Mouse (Mus musculus): ENCODE results near the gene Adgre4. TPM values are rescaled to one million over a fixed set of nuclear protein-coding genes. Genes with fewer than 3 reads are reported as not detected.
"Not testable (repeated sequence)": the region's sequence is repeated elsewhere in the genome, so short reads cannot be mapped to it uniquely, and the experiment has no call there.

Gene Adgre4
- polyA plus RNA-seq, 1 experiment from 2014 or later: 2.2 TPM

DNA sequence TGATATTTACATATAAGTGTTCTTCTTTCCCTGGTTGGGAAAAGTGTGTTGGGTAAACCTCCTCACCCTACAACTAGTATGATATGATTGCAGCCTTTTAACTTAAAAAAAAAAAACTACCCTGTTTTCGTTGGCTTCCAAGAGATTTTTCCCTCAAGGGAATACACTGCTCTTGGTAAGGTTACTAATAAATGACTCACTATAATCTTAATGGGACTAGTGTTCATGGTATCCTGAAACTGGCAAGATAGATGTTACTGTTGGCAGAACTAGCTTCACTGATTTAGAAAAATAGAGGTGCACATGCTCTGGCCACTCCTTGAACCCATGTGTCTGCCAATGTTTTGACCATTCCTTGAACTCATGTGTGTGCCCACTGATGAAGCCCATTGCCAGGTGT, 71.8 kb downstream of the Adgre4 start:
- H3K9me3 ChIP-seq (replicated peaks): no peaks in the 10 kb centered on the region
- no peaks in the 10 kb centered on the region for H3K4me1 ChIP-seq (replicated peaks)
- H3K4me3 ChIP-seq (replicated peaks): no peak overlapping the region
- no peaks in the 10 kb centered on the region for H3K27me3 ChIP-seq
- no peak overlapping the region for H3K9ac ChIP-seq
- no peak overlapping the region for H3K27ac ChIP-seq (replicated peaks)
- no peaks in the 10 kb centered on the region for H3K36me3 ChIP-seq (replicated peaks)
- no peak overlapping the region for H3K4me2 ChIP-seq
- WGBS (ENCODE audit: insufficient replicate concordance): 36% methylated on average over 1 of the region's 1 CpGs
- no peak for ATAC-seq (ENCODE audit: insufficient read depth)

DNA sequence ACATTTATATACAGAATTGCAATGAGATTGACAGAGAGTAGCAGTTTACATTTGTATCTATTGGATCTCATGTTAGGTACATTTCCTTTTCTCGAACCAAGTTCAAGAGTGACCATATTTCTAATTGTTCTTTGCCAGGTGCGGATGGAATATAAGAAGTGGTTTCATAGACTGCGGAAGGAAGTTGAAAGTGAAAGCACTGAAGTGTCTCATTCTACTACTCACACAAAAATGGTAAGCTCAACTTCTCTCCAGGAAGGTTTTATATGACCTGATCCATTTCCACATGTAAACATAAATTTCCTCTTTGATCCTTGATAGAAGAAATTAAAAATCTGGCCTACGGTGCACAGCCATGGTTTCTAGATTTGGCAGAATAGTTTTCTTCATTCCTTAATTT, 93.3 kb downstream of the Adgre4 start:
- no peak for ATAC-seq (ENCODE audit: insufficient read depth)
- Histone ChIP-seq H3K27me3 (no peaks in the 10 kb centered on the region), H3K4me3 (replicated peaks) (no peak overlapping the region), H3K27ac (replicated peaks) (no peak overlapping the region), H3K36me3 (replicated peaks) (no peaks in the 10 kb centered on the region), H3K9me3 (replicated peaks) (no peaks in the 10 kb centered on the region), H3K4me2 (no peak overlapping the region), H3K9ac (no peak overlapping the region), H3K4me1 (replicated peaks) (no peaks in the 10 kb centered on the region)
- 68% methylated on average over 4 of the region's 4 CpGs for WGBS (ENCODE audit: insufficient replicate concordance)

DNA sequence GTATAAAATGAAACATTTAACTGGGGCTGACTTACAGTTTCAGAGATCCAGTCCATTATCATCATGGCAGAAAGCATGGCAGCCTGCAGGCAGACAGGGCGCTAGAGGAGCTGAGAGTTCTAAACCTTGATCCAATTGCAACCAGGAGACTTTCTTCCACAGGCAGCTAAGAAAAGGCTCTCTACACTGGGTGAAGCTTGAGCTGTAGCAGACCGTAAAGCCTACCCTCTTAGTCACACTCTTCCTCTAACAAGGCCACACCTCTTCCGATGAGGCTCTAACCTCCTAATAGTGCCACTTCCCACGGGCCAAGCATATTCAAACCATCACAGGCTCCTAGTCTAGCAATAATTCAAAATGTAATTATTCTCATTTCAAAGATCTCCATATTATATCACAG, 127.4 kb downstream of the Adgre4 start:
- no peak overlapping the region for H3K4me2 ChIP-seq

DNA sequence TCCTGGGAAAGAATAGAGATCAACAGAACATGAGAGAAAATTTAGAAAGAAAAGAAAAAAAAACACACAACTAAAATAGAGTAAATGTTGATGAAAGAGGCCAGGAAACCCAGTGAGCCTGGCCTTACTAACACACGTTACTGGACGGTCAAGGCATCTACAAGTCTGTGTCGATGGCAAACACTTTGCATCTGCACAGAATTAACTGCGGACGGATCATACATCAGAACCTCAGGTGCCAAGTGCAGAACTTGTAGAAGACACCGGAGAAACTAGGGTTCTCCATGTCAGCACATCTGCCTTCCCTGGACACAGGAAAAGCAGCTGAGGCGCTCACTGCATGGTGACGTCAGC, 128.5 kb downstream of the Adgre4 start:
- Histone ChIP-seq H3K4me3 (replicated peaks) (peak overlapping the region; percentile 65), H3K9ac (peak overlapping the region; percentile 56), H3K27ac (replicated peaks) (peak overlapping the region; percentile 61), H3K4me1 (replicated peaks) (peaks cover 16% of the 10 kb centered on the region), H3K4me2 (peak overlapping the region; percentile 78)
- 3% methylated on average over 7 of the region's 8 CpGs for WGBS (ENCODE audit: insufficient replicate concordance)
- H3K27me3 ChIP-seq; H3K9me3 ChIP-seq (replicated peaks); H3K36me3 ChIP-seq (replicated peaks); ATAC-seq (ENCODE audit: insufficient read depth): not testable (repeated sequence)

More for the DNA sequence above, 127.4 kb downstream of the Adgre4 start:
- H3K36me3 ChIP-seq (replicated peaks): no peaks in the 10 kb centered on the region
- no peak for ATAC-seq (ENCODE audit: insufficient read depth)
- no peak overlapping the region for H3K4me3 ChIP-seq (replicated peaks)
- H3K4me1 ChIP-seq (replicated peaks): peaks cover 16% of the 10 kb centered on the region
- H3K9me3 ChIP-seq (replicated peaks): no peaks in the 10 kb centered on the region
- H3K9ac ChIP-seq: no peak overlapping the region
- H3K27me3 ChIP-seq: no peaks in the 10 kb centered on the region
- WGBS (ENCODE audit: insufficient replicate concordance): 77% methylated on average over 4 of the region's 4 CpGs
- no peak overlapping the region for H3K27ac ChIP-seq (replicated peaks)

DNA sequence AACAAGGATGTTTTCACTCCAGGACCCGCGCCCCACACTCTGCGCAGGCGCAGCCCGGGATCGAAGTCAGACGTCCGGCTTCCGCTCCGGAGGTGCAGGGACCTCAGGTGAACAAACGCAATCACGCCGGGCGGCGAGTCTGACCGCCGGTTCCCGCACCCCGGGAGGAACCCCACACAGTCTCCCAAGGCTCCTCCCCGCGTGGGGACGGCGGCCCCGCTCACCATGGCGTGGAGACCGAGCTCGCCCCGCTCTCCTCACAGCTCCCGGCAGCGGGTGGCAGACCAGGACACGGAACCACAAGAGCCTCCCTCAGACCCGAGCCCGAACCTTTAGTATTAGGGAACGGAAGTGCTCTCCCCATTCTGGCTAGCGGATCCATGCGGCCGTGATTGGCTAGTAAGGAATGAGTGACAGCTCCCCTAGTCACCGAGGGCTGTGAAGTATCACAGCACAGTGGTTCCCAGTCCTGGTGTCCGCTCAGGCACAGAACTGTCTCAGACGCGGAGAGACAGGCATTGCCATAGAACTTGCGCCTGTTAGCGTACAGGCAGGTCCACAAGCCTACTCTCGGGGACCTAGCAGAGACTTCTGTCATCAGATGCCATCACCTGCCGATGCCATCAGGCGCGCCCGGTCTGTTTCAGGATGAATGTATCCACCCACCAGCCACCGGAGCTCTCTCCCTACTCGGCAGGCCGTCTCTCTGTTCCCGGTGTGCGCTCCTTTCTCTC, 129.0 kb downstream of the Adgre4 start, which contains the start of gene Zfp119a:
Zfp119a (minus strand) TSS at position 295 of the 734 bp plus-strand sequence.
- WGBS (ENCODE audit: insufficient replicate concordance): 0% methylated on average over 41 of the region's 53 CpGs
- H3K9ac ChIP-seq: peak within 1 kb of the TSS; percentile 56
- not testable (repeated sequence) for H3K36me3 ChIP-seq (replicated peaks); H3K27me3 ChIP-seq; H3K9me3 ChIP-seq (replicated peaks)
- H3K4me3 ChIP-seq (replicated peaks): peak within 1 kb of the TSS; percentile 65
- ATAC-seq (ENCODE audit: insufficient read depth): peak; percentile 99
- H3K4me1 ChIP-seq (replicated peaks): peaks cover 16% of the 10 kb centered on the region
- peak within 1 kb of the TSS; percentile 78 for H3K4me2 ChIP-seq
- peak within 1 kb of the TSS; percentile 62 for H3K27ac ChIP-seq (replicated peaks)

DNA sequence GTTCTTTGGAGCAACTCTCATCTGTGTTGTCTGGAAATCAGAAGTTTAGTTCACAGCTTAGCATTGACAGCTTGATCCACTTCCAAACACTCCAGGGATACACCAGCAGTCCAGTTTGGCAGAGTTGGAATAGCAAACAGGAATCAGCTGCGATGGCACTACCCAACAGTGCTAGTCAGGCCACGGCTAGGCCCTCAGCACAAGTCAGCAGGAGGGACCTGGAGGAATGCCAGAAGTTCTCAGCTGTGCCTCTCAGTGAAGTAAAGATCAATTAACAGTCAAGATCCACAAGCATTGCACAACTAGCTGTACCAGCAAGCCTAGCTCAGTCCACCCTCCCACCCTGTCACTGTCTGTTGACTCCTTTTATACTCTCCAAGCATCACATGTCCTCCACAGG, 133.8 kb downstream of the Adgre4 start:
- no peaks in the 10 kb centered on the region for H3K36me3 ChIP-seq (replicated peaks)
- ATAC-seq (ENCODE audit: insufficient read depth): peak; percentile 4; the same call in 1 of the 2 replicates
- no peak overlapping the region for H3K4me2 ChIP-seq
- 42% methylated on average over 2 of the region's 2 CpGs for WGBS (ENCODE audit: insufficient replicate concordance)
- peaks cover 6% of the 10 kb centered on the region; the same call in 1 of the 2 replicates for H3K4me1 ChIP-seq (replicated peaks)
- no peak overlapping the region for H3K9ac ChIP-seq
- H3K4me3 ChIP-seq (replicated peaks): no peak overlapping the region
- peaks cover 20% of the 10 kb centered on the region for H3K27me3 ChIP-seq
- no peak overlapping the region for H3K27ac ChIP-seq (replicated peaks)
- H3K9me3 ChIP-seq (replicated peaks): no peaks in the 10 kb centered on the region

DNA sequence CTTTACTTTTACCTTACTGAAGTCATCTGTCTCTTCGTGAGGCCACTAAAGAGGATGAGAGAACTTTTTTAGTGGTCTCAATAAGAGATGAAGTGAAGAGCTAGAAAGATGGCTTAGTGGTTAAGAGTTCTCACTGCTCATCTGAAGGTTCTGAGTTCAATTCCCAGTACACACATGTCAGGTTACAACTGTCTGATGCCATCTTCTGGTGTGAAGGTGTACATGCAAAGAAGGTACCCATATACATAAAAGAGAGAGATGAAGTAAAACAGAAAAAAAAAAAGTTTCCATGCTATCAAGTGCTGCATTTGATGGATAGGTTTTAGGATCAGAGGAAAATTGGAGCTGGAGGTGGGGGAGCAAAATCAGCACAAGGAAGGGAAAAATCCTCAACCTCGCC, 135.1 kb downstream of the Adgre4 start:
- H3K27ac ChIP-seq (replicated peaks): no peak overlapping the region
- no peak for ATAC-seq (ENCODE audit: insufficient read depth)
- H3K4me2 ChIP-seq: no peak overlapping the region
- H3K9me3 ChIP-seq (replicated peaks): no peaks in the 10 kb centered on the region
- 26% methylated on average over 2 of the region's 2 CpGs for WGBS (ENCODE audit: insufficient replicate concordance)
- 0 out of 2 replicates have a peak, but pooled peaks cover under 1% of the 10 kb centered on the region for H3K4me1 ChIP-seq (replicated peaks)
- H3K27me3 ChIP-seq: peaks cover 25% of the 10 kb centered on the region
- H3K9ac ChIP-seq: no peak overlapping the region
- H3K36me3 ChIP-seq (replicated peaks): no peaks in the 10 kb centered on the region
- no peak overlapping the region for H3K4me3 ChIP-seq (replicated peaks)

DNA sequence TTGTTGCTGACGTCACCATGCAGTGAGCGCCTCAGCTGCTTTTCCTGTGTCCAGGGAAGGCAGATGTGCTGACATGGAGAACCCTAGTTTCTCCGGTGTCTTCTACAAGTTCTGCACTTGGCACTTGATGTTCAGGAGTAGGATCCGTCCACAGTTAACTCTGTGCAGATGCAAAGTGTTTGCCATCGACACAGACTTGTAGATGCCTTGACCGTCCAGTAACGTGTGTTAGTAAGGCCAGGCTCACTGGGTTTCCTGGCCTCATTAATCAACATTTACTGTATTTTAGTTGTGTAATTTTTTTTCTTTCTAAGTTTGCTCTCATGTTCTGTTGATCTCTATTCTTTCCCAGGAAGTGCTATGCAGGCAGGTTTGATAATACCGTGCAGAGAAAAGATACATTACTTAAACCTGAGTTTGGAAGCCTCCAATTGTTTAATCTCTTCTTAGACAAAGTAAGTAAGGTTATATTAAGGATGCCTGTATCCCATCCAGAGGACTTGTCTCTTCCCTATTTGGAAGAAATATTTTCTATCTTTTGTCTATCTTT, 142.7 kb downstream of the Adgre4 start:
- peaks cover 14% of the 10 kb centered on the region for H3K27me3 ChIP-seq
- 6% methylated on average over 6 of the region's 8 CpGs for WGBS (ENCODE audit: insufficient replicate concordance)
- H3K4me1 ChIP-seq (replicated peaks): peaks cover 11% of the 10 kb centered on the region; the same call in 1 of the 2 replicates
- H3K9me3 ChIP-seq (replicated peaks); ATAC-seq (ENCODE audit: insufficient read depth): not testable (repeated sequence)
- peak overlapping the region; percentile 51 for H3K9ac ChIP-seq
- peak overlapping the region; percentile 68 for H3K4me2 ChIP-seq
- H3K36me3 ChIP-seq (replicated peaks): peaks cover 16% of the 10 kb centered on the region
- peak overlapping the region; percentile 86 for H3K27ac ChIP-seq (replicated peaks)
- peak overlapping the region; percentile 63 for H3K4me3 ChIP-seq (replicated peaks)

DNA sequence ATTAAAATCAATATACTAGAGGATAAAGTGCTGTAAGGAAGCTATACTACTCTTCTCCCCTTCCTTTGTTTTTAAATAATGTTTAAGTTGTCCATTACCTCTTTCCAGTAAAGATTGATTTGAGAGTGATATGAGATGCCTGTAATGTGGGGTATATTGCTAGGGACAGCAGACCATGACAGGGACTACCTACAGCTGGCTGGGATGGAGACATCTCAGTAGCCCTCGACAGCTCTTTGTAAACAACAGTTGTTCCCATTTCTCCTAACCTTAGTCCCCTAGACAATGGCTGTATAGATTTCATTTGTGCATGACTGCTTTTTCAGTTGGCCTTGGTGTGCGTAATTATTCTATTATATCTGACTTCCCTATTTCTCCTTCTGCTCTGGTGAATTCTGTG, 153.3 kb downstream of the Adgre4 start:
- no peak overlapping the region for H3K4me2 ChIP-seq
- WGBS (ENCODE audit: insufficient replicate concordance): 60% methylated on average over 2 of the region's 2 CpGs
- no peak overlapping the region for H3K4me3 ChIP-seq (replicated peaks)

More for the DNA sequence above, 153.3 kb downstream of the Adgre4 start:
- ATAC-seq (ENCODE audit: insufficient read depth): no peak
- Histone ChIP-seq H3K27ac (replicated peaks) (no peak overlapping the region), H3K9me3 (replicated peaks) (no peaks in the 10 kb centered on the region), H3K4me1 (replicated peaks) (no peaks in the 10 kb centered on the region), H3K36me3 (replicated peaks) (peaks cover 8% of the 10 kb centered on the region), H3K9ac (no peak overlapping the region), H3K27me3 (no peaks in the 10 kb centered on the region)
